16 mouse cellular contexts compared by ENCODE assay signal in the genomic region with DNA sequence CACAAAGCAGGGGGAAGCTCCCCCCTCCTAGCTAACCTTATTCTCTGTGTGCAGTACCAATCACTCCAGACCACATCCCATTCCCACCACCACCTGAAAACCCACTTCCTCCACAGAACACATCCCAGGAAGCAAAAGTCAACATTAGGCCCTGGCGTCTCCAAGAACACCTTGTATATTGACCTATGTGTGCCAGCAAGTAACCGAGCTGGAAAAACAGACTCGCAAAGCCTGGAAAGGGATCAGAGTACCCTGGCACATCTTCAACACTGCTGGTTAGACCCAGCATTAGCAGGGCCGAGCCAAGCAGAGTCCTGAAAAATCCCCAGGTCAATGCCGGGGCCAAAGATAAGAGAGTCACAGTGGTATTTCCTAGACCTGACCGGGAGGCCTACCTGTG. TPM values are rescaled to one million over a fixed set of nuclear protein-coding genes. Genes with fewer than 3 reads are reported as not detected.
DNase-seq lines count a peak whose midpoint lies in the region; ATAC-seq and TF ChIP-seq lines count a peak whose summit lies in the region.
"Had no signal": no experiment of that assay in that cellular context is flagged by ENCODE, and none has a peak within 500 bp of the region (broad histone marks: within the 10 kb centered on the region; RNA-seq: fewer than 3 reads in every experiment).

No protein-coding gene starts in this region.

- peaks cover 12% of the 10 kb centered on the region; the same call in 1 of the 2 replicates for H3K4me1 ChIP-seq in kidney, embryonic 14.5 days (ENCODE audit: control insufficient read depth, insufficient read depth, low read length)
- peaks cover 13% of the 10 kb centered on the region for H3K4me1 ChIP-seq in bone marrow, adult 2 months (ENCODE audit: control insufficient read depth, insufficient read depth, low read length)

- 88% methylated on average over 6 of the region's 6 CpGs for WGBS in kidney, embryonic 14.5 days
- 84% methylated on average over 6 of the region's 6 CpGs for WGBS in bone marrow, adult 2 months

- H3K4me2 ChIP-seq in kidney, embryonic 14.5 days (replicated peaks; ENCODE audit: low read depth, low read length) = no peak overlapping the region
- H3K4me2 ChIP-seq: heart, embryonic 13.5 days; hindbrain, embryonic 12.5 days; limb, embryonic 13.5 days had no signal

- H3K27me3 ChIP-seq in kidney, embryonic 14.5 days (ENCODE audit: control insufficient read depth, insufficient read depth, low read length) = no peaks in the 10 kb centered on the region
- H3K27me3 ChIP-seq: CH12.LX; heart, embryonic 13.5 days; hindbrain, embryonic 12.5 days; limb, embryonic 13.5 days; Patski had no signal

- H3K4me3 ChIP-seq in kidney, embryonic 14.5 days (ENCODE audit: low read length) = no peak overlapping the region
- H3K4me3 ChIP-seq in bone marrow, adult 2 months (replicated peaks; ENCODE audit: control insufficient read depth, low read depth, low read length) = no peak overlapping the region
- H3K4me3 ChIP-seq: heart, embryonic 13.5 days; hindbrain, embryonic 12.5 days; limb, embryonic 13.5 days had no signal

- TF ChIP-seq CTCF in bone marrow, adult 2 months (IDR thresholded peaks at IDR 0.05; ENCODE audit: control insufficient read depth, insufficient read depth, low read length) = no peak

- no peak for TF ChIP-seq POLR2A in bone marrow, adult 2 months (IDR thresholded peaks at IDR 0.05; ENCODE audit: borderline replicate concordance, control insufficient read depth, low read depth, low read length)

- no peaks in the 10 kb centered on the region for H3K36me3 ChIP-seq in kidney, embryonic 14.5 days (ENCODE audit: control insufficient read depth, insufficient read depth, low read length)
- H3K36me3 ChIP-seq: heart, embryonic 13.5 days; hindbrain, embryonic 12.5 days; limb, embryonic 13.5 days had no signal

- no peak for ATAC-seq in kidney, embryonic 14.5 days (ENCODE audit: low FRiP score, low TSS enrichment)
- ATAC-seq: intestine, embryonic 16.5 days had no signal

- no peak overlapping the region for H3K9ac ChIP-seq in kidney, embryonic 14.5 days (ENCODE audit: low read depth, low read length)
- H3K9ac ChIP-seq: heart, embryonic 13.5 days; hindbrain, embryonic 12.5 days; limb, embryonic 13.5 days had no signal

- DNase-seq in kidney, adult 9 months = peak; percentile 87
- peak; percentile 61 for DNase-seq in cerebellum, adult 9-10 months
- peak; percentile 71 to 80 for DNase-seq in kidney, postnatal 25 days
- no peak for DNase-seq in right cerebral cortex, adult 2 months (ENCODE audit: low spot score in 2 of 2)
- no peak for DNase-seq in embryo, embryonic 11 days
- DNase-seq: layer of hippocampus, postnatal 36 days; right cerebral cortex, postnatal 25 days; thymus, postnatal 25 days had no signal

- no peaks in the 10 kb centered on the region for H3K9me3 ChIP-seq in kidney, embryonic 14.5 days (ENCODE audit: control insufficient read depth, low read length)
- H3K9me3 ChIP-seq: heart, embryonic 13.5 days; hindbrain, embryonic 12.5 days; limb, embryonic 13.5 days had no signal

- no peak overlapping the region for H3K27ac ChIP-seq in kidney, embryonic 14.5 days (ENCODE audit: low read depth, low read length)
- 0 out of 2 replicates have a peak overlapping the region, but pooled peaks have one; percentile 12 for H3K27ac ChIP-seq in bone marrow, adult 2 months (ENCODE audit: control insufficient read depth, insufficient read depth, low read depth, low read length, poor library complexity)
- H3K27ac ChIP-seq: heart, embryonic 13.5 days; hindbrain, embryonic 12.5 days; limb, embryonic 13.5 days had no signal

RNA-seq across cellular contexts. Expression of a gene that starts 58.0 kb away (rescaled TPM):
- 7.6 and 10.8 TPM in 2 replicates for polyA plus RNA-seq in kidney, embryonic 14.5 days (2014; fragmentation: Nextera tagmentation; extraction: Ambion mirVana)
- 16.0 and 25.1 TPM in 2 replicates for polyA plus RNA-seq in bone marrow, adult 2 months (2011; ENCODE audit: insufficient read depth, insufficient read length, low replicate concordance, missing spikeins)

Comparison
In these comparisons a context has a peak if more than half of its experiments do, and no peak if none do; other contexts are left out.
1. DNase-seq: peak in kidney, adult 9 months (single experiment), cerebellum, adult 9-10 months (single experiment) and kidney, postnatal 25 days (2 of 2); none in right cerebral cortex, adult 2 months (0 of 2) and embryo, embryonic 11 days (single experiment).